Mouse (Mus musculus): ENCODE data around the gene Dlx3. TPM values are rescaled to one million over a fixed set of nuclear protein-coding genes. Genes with fewer than 3 reads are reported as not detected.
A peak's percentile ranks its signal among the peaks of the same experiment; 100 is the strongest.

Dlx3 gene
- polyA plus RNA-seq, 1 experiment from 2014 or later: 0.11 TPM

GRCm38 (mm10) chr11:95144946-95145483, 25.1 kb downstream of the Dlx3 start:
- Histone ChIP-seq H3K4me2 (peak overlapping the region; percentile 95), H3K27ac (ENCODE audit: low read depth) (no peak overlapping the region), H3K9ac (no peak overlapping the region; the same call in 1 of the 2 replicates), H3K4me1 (ENCODE audit: insufficient read depth) (no peaks in the 10 kb centered on the region; the same call in none of the 2 replicates), H3K4me3 (ENCODE audit: low read depth, low read length) (peak overlapping the region; percentile 48), H3K27me3 (ENCODE audit: insufficient read depth, low read length) (peaks cover 100% of the 10 kb centered on the region), H3K9me3 (ENCODE audit: low read depth, low read length) (no peaks in the 10 kb centered on the region), H3K36me3 (ENCODE audit: insufficient read depth) (no peaks in the 10 kb centered on the region)
- no peak for TF ChIP-seq CTCF (IDR thresholded peaks at IDR 0.05; ENCODE audit: low read depth)
- under 1% methylated on average over 34 of the region's 34 CpGs for WGBS
- no peak for ATAC-seq (ENCODE audit: insufficient read depth)
- DNase-seq: no peak

GRCm38 (mm10) chr11:95145851-95146403, 26.0 kb downstream of the Dlx3 start, which contains the start of gene Dlx4:
Gene Dlx4, minus strand, starts transcription at chr11:95146263.
- ATAC-seq (ENCODE audit: insufficient read depth) (peak; percentile 69), DNase-seq (peak; percentile 82)
- TF ChIP-seq CTCF (IDR thresholded peaks at IDR 0.05; ENCODE audit: low read depth): no peak
- Histone ChIP-seq H3K9ac (peak within 1 kb of the TSS; percentile 46), H3K27me3 (ENCODE audit: insufficient read depth, low read length) (peaks cover 100% of the 10 kb centered on the region), H3K36me3 (ENCODE audit: insufficient read depth) (no peaks in the 10 kb centered on the region), H3K9me3 (ENCODE audit: low read depth, low read length) (no peaks in the 10 kb centered on the region), H3K4me2 (peak within 1 kb of the TSS; percentile 95), H3K4me3 (ENCODE audit: low read depth, low read length) (peak within 1 kb of the TSS; percentile 48), H3K27ac (ENCODE audit: low read depth) (no peak within 1 kb of the TSS), H3K4me1 (ENCODE audit: insufficient read depth) (peaks cover 7% of the 10 kb centered on the region)
- WGBS: under 1% methylated on average over 44 of the region's 48 CpGs

DNA sequence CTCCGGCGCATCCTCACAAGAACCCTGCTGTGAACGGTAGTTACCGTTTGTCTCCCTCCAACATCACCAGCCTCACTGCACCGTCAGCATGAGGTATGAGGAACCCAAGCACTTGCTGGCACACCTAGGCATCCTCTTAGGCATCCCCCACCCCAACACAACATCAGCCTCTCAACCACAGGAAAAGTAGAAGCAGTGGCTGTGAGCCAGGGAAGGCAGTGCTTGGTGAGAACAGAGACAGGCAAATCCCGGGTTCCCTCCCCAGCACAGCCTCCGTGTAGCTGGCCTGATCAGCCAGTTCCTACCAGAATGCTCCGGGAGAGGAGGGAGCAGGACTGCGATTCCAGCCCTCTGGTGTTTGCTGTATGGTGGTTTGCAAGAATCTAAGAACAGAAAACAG, 28.8 kb downstream of the Dlx3 start:
- DNase-seq: peak; percentile 31
- Histone ChIP-seq H3K4me3 (ENCODE audit: low read depth, low read length) (no peak overlapping the region), H3K36me3 (ENCODE audit: insufficient read depth) (no peaks in the 10 kb centered on the region), H3K4me2 (no peak overlapping the region), H3K9ac (no peak overlapping the region), H3K27me3 (ENCODE audit: insufficient read depth, low read length) (peaks cover 83% of the 10 kb centered on the region), H3K27ac (ENCODE audit: low read depth) (no peak overlapping the region), H3K9me3 (ENCODE audit: low read depth, low read length) (no peaks in the 10 kb centered on the region), H3K4me1 (ENCODE audit: insufficient read depth) (peaks cover 7% of the 10 kb centered on the region)
- no peak for ATAC-seq (ENCODE audit: insufficient read depth)
- no peak for TF ChIP-seq CTCF (IDR thresholded peaks at IDR 0.05; ENCODE audit: low read depth)
- WGBS: 4% methylated on average over 9 of the region's 9 CpGs

GRCm38 (mm10) chr11:95149462-95150268, 29.7 kb downstream of the Dlx3 start:
- no peaks in the 10 kb centered on the region for H3K36me3 ChIP-seq (ENCODE audit: insufficient read depth)
- no peak for TF ChIP-seq CTCF (IDR thresholded peaks at IDR 0.05; ENCODE audit: low read depth)
- DNase-seq: peak; percentile 27
- H3K4me1 ChIP-seq (ENCODE audit: insufficient read depth): peaks cover 7% of the 10 kb centered on the region
- H3K9me3 ChIP-seq (ENCODE audit: low read depth, low read length): no peaks in the 10 kb centered on the region
- peak overlapping the region; percentile 43 for H3K4me2 ChIP-seq
- H3K27me3 ChIP-seq (ENCODE audit: insufficient read depth, low read length): peaks cover 74% of the 10 kb centered on the region
- no peak overlapping the region for H3K4me3 ChIP-seq (ENCODE audit: low read depth, low read length)
- no peak for ATAC-seq (ENCODE audit: insufficient read depth)
- no peak overlapping the region for H3K27ac ChIP-seq (ENCODE audit: low read depth)
- WGBS: 3% methylated on average over 27 of the region's 27 CpGs
- H3K9ac ChIP-seq: no peak overlapping the region

- no peak overlapping the region for H3K9ac ChIP-seq
- no peaks in the 10 kb centered on the region for H3K9me3 ChIP-seq (ENCODE audit: low read depth, low read length)
- peaks cover 7% of the 10 kb centered on the region for H3K4me1 ChIP-seq (ENCODE audit: insufficient read depth)
- H3K4me3 ChIP-seq (ENCODE audit: low read depth, low read length): 0 out of 2 replicates have a peak overlapping the region, but pooled peaks have one; percentile 2
- H3K4me2 ChIP-seq: peak overlapping the region; percentile 43
- no peaks in the 10 kb centered on the region for H3K36me3 ChIP-seq (ENCODE audit: insufficient read depth)
- ATAC-seq (ENCODE audit: insufficient read depth) (peak; percentile 28; the same call in 1 of the 2 replicates), DNase-seq (peak; percentile 67)
- H3K27me3 ChIP-seq (ENCODE audit: insufficient read depth, low read length): peaks cover 70% of the 10 kb centered on the region
- 2% methylated on average over 33 of the region's 33 CpGs for WGBS
- H3K27ac ChIP-seq (ENCODE audit: low read depth): no peak overlapping the region
- no peak for TF ChIP-seq CTCF (IDR thresholded peaks at IDR 0.05; ENCODE audit: low read depth)
These were observed 30.5 kb downstream of the Dlx3 start for GRCm38 (mm10) chr11:95150269-95151049.

GRCm38 (mm10) chr11:95153116-95153515, 33.2 kb downstream of the Dlx3 start:
- Histone ChIP-seq H3K36me3 (ENCODE audit: insufficient read depth) (no peaks in the 10 kb centered on the region), H3K4me3 (ENCODE audit: low read depth, low read length) (no peak overlapping the region), H3K4me1 (ENCODE audit: insufficient read depth) (peaks cover 7% of the 10 kb centered on the region; the same call in 1 of the 2 replicates), H3K4me2 (no peak overlapping the region), H3K9me3 (ENCODE audit: low read depth, low read length) (no peaks in the 10 kb centered on the region), H3K9ac (no peak overlapping the region), H3K27me3 (ENCODE audit: insufficient read depth, low read length) (peaks cover 43% of the 10 kb centered on the region), H3K27ac (ENCODE audit: low read depth) (no peak overlapping the region)
- DNase-seq (no peak), ATAC-seq (ENCODE audit: insufficient read depth) (no peak)
- WGBS: 24% methylated on average over 5 of the region's 5 CpGs
- no peak for TF ChIP-seq CTCF (IDR thresholded peaks at IDR 0.05; ENCODE audit: low read depth)

Data from lung, embryonic 14.5 days (tissue).